Mouse (Mus musculus): ENCODE results near the gene Jsrp1.
A peak's percentile ranks its signal among the peaks of the same experiment; 100 is the strongest.
"Not testable (repeated sequence)": the region's sequence is repeated elsewhere in the genome, so short reads cannot be mapped to it uniquely, and the experiment has no call there.

Gene Jsrp1

GRCm38 (mm10) chr10:80831136-80831535, 17.8 kb upstream of the Jsrp1 start:
- peak; percentile 95 for DNase-seq (ENCODE audit: low spot score)

DNA sequence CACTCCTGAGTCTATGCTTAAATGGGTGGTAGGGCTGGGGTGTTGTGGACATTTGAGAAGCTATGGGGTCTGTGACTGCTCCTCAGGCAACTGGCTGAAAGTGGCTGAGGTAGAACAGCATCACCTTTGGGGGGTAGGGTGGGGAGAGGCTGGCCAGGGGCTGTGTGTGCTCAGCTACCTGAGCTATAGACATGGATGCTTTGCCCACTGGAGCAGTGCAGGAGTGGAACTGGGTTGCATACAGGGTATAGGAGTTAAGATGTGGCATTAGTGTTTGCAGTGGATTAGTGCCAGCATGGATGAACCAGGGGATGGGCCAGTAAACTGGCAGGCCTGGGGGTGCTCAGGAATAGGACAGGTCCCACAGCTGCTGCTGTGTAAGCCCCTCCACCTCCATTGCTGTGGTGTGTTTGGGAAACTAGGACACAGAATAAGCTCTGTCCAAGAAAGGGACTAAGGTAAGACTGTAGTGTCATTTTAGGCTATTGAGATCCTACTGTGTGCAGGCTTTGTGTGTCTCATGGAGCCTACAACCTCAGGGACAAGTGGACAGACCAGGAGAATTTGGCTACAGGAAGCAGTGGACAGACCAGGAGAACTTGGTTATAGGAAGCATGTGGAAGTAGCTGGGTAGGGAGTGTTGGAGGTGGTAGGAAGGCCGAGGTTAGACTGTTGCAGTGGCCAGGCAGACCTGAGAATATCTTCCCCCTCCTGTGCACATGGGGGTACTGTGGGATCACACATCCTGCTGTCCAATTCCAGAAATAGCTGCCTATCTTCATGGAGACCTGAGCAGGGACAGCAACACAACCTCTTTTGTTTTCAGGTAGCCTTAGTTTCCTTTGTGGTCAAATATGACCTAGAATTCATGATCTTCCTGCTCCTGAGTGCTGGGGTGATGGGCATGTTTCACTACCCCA, 16.3 kb upstream of the Jsrp1 start:
- no peak for DNase-seq (ENCODE audit: low spot score)

- not testable (repeated sequence) for DNase-seq (ENCODE audit: low spot score)
Observed at GRCm38 (mm10) chr10:80828587-80828986, 15.3 kb upstream of the Jsrp1 start.

DNA sequence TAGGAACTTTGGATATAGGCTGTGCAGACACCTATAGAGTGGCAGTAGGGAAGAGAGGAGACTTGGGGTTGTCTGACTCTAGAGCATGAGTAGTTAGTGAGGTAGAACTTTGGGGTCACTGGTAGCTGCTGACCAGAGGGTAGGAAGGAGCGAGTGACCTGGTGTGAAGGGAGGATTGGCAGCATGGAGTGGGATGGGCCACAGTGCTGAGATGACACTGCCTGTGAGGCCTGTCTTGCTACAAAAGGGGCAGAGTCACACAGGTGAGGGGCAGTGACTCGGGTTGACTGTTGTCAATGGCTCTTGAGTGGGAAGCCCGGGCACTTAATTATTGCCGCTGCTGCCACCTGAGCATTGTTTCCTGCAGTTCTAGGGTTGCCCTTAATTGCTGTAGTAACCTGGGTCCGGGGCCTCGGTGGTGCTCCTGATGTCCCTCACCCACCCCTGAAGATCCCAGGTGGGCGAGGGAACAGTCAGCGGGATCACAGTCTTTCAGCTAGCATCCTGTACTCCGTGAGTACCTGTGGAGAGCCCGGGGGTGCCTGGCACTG, 14.6 kb upstream of the Jsrp1 start:
- no peak for DNase-seq (ENCODE audit: low spot score)

DNA sequence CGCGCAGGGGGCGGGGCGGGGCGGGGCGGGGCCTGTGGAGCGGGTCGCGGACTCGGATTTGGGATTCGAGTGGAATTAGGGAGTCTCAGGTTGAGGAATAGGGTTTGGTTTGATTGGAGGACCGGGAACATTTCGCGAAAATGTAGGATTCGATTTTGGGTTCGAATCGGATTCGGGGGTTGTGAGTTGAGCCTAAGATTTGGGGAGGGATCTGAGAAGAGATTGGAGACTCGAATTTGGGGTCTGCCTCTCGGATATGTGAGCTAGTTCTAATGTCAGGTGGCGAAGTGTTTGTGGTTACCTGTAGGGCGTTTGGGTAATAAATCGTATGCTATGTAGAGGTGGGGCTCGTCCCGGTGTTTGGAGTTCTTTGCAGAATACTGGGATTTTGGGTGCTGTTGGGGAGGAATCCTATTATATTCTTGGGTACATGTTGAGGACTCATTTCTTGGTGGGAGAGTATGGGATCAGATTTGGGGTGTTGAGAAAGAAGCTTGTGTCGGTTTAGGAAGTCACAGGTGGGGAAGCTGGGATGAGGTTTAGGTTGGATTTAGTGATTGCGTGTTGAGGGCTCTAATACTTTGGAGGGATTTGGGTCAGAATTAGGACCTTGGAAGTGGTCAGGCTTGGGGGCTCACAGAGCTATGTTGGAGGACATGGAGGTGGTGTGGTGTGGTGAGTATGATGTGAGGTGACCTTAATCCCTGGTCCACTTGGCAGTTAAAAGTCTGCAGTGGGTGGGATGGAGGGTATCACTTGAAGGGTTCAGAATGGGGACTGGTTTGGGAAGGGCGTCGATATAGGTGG, 14.0 kb upstream of the Jsrp1 start:
- no peak for DNase-seq (ENCODE audit: low spot score)

GRCm38 (mm10) chr10:80826151-80827062, 13.1 kb upstream of the Jsrp1 start, which contains the start of gene Oaz1:
Gene Oaz1 (plus strand): TSS chr10:80826656.
- DNase-seq (ENCODE audit: low spot score): peak; percentile 99

GRCm38 (mm10) chr10:80824827-80825226, 11.5 kb upstream of the Jsrp1 start:
- DNase-seq (ENCODE audit: low spot score): no peak

DNA sequence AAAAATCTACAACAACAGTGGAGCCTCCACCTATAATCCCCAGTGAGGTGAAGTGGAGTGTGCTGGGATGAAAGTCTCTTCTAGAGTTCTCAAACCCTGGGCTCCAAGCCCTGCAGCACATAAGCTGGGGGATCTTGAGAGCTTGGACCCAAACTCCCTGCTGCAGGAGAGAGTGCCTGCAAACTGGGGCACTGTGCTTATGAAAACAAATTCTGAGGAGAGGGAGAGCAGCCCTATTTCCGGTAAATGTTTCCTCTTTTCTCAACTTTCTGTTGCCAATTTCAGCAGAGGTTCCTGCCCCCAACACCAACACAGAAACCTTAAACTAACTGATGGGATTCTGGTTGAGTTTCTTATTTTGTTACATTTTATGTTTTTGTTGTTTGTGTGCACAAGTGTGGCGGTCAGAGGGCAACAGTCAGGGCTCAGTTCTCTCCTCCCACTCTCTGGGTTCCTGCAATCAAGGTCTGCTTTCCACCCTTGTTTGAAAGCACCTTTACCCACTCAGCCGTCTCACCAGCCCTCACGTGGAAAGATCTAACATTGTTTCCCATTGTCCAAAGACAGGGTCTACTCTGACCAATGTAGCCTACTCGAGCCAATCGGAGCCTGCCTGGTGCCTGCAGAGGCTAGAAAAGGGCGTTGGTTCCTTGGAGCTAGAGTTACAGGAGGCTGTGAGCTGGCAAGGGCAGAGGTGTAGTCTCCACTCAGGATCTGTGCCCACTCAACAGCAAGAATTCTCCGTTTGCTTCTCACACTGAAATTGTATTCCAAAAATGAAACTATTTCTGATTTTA, 10.7 kb upstream of the Jsrp1 start:
- no peak for DNase-seq (ENCODE audit: low spot score)

DNA sequence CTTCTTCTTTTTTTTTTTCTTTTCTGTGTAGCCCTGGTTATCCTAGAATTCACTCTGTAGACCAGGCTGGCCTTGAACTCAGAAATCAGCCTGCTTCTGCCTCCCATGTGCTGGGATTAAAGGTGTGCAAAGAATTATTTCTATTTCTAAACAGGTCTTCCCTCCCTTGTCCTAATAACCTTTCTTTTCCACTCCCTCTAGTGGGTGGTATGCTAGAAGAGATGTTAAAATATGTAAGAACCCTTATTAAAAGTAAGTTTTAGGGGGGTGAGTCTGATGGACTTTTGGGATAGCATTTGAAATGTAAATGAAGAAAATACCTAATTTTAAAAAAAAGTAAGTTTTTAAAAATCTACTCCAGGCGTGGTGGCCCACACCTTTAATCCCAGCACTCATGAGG, 10.0 kb upstream of the Jsrp1 start:
- no peak for DNase-seq (ENCODE audit: low spot score)

DNA sequence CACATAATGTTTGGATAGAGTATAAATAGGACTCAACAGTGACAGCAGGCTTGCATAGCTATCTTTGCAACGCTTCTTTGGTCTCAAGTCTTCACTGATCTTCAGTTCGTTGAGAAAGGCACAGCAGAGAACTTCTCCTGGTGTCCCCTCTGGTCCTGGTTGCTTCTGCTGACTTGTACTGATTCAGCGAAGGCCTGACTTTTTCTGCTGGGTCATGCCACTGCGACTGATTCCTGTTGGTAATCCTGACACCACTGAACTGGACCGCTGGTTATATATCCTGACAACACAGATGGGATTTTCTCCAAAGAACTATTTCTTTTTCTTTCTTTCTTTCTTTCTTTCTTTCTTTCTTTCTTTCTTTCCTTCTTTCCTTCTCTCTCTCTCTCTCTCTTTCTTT, 9.2 kb upstream of the Jsrp1 start:
- no peak for DNase-seq (ENCODE audit: low spot score)

DNA sequence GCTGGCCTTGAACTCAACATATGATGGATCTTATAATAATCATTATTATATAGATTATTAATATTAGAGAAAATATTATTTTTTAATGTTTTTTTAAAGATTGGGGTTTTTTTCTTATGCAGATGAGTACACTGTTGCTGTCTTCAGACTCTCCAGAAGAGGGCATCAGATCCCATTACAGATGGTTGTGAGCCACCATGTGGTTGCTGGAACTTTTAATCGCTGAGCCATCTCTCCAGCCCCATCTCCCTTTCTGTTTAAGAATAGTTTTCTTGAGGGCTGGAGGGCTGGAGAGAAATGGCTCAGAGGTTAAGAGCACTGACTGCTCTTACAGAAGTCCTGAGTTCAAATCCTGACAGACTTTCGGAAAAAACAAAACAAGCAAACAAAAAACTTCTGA, 8.7 kb upstream of the Jsrp1 start:
- DNase-seq (ENCODE audit: low spot score): peak; percentile 54

GRCm38 (mm10) chr10:80819406-80819805, 6.1 kb upstream of the Jsrp1 start:
- DNase-seq (ENCODE audit: low spot score): no peak

DNA sequence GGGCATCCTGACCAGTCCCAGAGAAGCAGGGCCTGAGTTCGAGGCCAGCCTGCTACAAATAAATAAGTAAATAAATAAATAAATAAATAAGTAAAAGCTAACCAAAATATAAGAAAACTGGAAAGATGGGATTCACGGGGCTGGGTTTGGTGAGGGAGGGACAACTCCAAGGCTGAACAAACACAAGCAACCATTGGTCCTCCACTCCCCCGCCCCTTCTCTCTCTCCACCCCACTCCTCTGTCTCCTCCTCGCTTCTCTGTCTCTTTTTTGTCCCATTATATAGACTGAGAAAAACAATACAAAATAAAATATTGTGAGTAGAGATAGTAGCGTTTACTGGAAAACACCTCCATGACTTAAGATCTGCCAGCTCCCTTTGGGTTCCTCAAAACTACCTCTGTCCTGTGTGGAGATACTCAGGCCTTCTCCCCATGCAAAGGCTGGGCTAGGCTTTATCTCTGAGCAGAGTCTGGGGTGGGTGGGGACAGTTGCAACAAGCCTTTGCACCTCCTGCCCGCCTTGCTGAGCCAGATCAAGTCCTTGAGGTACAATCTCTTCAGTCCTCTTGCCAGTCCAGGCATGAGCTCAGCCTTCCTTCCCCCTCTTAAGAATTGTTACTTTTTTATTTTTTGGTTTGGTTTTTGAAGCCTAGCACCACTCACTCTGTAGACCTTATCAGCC, 5.4 kb upstream of the Jsrp1 start:
- no peak for DNase-seq (ENCODE audit: low spot score)

GRCm38 (mm10) chr10:80817955-80818354, 4.7 kb upstream of the Jsrp1 start:
- not testable (repeated sequence) for DNase-seq (ENCODE audit: low spot score)

DNA sequence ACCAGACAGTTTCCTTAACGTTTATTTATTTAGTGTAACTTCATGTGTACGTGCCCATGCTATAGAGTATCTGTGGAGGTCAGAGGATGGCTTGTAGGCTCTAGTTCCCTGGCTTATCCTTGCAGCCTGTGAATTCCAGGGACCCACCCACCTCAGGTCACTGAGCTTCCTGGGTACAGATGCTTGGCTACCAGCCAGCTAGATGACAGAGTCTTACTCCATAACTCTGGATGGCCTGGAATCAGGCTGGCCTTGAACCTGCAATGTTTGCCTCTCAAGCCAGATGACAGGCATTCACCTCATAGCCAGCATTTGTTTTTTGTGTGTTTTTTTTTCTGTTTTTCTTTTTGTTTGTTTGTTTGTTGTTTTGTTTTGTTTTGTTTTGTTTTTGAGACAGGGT, 3.9 kb upstream of the Jsrp1 start:
- no peak for DNase-seq (ENCODE audit: low spot score)

DNA sequence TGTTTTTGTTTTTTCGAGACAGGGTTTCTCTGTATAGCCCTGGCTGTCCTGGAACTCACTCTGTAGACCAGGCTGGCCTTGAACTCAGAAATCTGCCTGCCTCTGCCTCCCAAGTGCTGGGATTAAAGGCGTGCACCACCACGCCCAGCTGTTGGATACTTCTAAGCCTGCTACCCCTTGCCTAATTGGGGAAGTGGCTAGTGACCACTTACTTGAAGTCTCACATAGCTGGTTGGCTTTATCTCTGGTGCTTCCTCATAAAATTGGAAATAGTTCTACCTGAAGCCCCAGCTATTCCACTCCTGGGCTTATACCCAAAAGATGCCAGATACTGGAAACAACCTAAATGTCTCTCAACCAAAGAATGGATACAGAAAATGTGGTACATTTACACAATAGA, 3.0 kb upstream of the Jsrp1 start:
- not testable (repeated sequence) for DNase-seq (ENCODE audit: low spot score)

DNA sequence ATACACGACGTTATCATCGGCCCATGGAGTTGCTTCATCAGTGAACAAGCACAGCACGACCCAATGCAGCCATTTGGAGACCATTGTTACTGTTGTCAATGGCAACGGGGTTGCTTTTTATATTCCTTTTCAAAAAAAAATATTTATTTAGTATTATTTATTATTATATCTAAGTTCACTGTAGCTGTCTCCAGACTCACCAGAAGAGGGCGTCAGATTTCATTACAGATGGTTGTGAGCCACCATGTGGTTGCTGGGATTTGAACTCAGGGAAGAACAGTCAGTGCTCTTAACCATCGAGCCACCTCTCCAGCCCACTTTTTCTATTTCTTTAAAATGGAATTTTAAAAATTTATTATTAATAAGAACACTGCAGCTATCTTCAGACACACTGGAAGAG, 1.5 kb upstream of the Jsrp1 start:
- DNase-seq (ENCODE audit: low spot score): no peak

DNA sequence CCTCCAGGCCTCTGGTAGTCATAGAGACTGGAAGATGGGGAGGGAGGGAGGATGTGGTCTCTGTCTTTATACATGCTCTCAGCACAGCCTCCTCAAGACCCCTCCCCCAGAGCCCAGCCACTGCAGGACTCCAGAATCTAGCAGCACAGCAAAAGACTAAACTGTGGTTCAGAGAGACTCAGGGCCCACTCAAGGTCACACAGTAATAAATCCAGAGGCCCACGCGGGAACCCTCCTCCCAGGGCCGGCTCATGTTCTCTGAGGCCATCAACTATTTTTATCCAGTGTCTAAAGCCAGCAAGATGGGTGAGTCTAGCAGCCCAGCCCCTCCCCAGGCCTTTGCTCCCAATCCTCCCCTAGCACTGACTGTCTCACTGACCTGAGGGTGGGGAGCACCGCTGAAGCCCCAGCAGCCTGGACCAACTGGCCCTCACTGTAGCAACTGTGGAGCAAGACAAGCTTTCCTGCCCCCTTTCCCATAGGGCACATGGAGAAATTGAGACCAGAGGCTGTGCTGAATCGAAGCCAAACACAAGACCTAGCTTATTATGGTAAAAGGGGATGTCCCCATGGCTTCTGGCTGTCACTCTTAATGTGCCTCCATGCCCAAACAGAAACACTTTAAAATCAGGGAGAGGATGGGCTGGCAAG, 782 bp downstream of the Jsrp1 start:
- DNase-seq (ENCODE audit: low spot score): no peak

GRCm38 (mm10) chr10:80810084-80810483, 3.2 kb downstream of the Jsrp1 start:
- DNase-seq (ENCODE audit: low spot score): peak; percentile 29

All from embryo, embryonic 10 days (tissue).